Mouse (Mus musculus): Measurements from ENCODE around the gene Ccdc136. TPM values are rescaled to one million over a fixed set of nuclear protein-coding genes. Genes with fewer than 3 reads are reported as not detected.

Ccdc136 gene
- total RNA-seq, 1 experiment from 2014 or later, result not detected

DNA sequence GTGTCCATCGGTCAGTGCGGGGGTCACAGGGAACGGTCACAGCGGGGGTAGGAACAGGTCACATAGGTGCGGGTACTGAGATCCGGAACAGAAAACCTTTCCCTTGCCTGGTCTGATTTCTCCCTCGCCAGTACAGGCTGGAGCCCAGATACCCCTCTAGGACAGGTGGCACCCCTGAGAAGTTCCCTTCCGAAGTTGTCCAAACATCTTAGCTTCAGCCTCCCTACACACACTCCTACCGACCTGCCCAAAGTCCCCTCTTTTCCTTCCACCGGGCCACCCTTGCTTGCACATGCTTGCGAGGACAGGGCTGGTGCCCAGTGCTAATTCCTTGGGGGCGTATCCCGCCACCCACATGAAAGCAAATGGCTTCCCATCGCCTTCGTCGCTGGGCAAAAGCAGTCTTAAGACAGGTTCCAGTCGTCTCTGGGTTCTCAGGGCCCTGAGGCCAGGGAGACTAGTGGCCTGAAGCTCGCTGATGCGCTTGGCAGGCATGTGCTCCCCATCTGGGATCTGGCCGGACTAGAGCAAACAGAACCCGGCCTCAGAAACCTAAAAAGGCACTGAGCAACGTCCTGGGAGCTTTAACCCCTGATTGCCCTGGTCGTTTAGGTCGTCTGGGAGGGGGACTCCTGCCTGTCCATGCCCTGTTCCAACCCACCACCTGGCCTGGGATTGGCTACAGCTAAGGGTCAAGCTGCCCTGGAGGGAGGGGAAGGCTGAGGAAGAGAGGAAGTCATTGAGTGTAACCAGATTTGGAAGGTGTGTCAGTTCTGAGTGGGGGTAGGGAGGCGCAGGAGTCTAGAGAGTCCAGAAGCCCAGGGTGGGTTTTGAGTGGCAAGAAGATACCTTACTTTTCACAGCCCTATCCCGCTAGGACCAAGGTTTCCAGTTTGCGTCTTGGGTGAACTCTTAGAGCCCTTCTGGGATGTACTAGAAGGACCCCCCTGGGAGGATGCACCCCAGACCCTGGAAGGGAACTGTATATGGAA is 38.0 kb downstream of the Ccdc136 start:
- ATAC-seq (ENCODE audit: extremely low read depth, insufficient number of reproducible peaks, low FRiP score, poor library complexity, severe bottlenecking), result no peak

DNA sequence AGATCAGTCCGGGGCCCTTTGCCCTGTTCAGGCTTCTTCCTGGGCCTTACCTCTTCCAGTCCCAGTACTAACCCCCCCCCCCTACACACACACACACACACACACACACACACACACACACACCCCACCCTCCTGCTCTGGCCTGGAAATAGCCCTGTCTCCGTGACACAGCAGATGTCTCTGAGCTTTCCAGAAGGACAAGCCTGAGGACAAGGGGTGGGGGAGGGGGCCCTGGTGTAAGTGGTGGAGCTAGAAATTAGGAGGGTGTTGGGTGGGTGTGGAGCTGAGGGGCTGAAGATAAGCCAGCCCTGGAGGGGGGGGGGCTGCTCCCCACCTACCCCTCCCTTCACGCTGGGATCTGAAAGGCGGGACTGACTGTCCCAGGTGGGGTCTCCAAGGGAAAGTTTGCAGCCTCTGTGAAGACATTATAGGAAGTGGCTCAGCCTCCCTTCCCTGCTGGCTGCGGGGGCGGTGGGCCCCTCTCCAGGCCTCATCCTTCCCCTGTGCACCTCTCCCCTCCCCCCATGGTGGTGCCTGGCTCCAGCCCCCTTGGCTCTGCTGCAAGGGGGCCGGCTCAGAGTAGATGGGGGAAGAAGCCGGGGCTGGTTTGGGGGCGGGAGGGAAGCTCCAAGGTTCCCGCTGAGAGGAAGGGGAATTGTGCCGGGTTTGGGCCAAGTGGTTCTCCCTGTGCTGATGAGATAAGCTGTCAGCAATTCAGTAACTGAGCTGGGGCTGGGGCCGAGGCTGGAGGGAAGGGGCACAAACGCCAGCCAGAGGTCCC is 39.0 kb downstream of the Ccdc136 start:
- ATAC-seq (ENCODE audit: extremely low read depth, insufficient number of reproducible peaks, low FRiP score, poor library complexity, severe bottlenecking), result no peak

DNA sequence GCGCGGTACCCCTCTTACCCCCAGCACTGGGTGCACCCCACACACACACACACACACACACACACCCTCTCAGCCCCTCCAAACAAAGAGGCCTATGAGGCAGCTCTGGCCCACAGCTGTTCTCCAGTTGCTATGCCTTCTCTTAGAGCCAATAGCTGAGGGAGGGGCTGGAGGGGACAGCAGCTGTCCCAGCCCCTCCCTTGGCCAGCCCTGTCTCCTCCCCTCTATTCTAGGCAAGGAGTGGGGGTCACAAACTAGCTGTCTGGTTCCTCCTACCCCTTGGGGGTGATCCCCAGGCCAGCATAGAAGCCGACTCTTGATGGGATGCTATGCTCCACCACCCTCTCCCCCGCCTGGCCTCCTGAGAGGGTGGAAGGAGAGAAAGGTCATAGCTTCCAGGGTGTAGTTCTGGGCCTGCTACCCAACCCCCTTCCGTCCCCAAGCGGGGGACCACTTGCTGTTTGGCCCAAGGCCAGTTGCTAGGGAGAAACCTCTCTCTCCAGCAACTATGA is 39.9 kb downstream of the Ccdc136 start:
- ATAC-seq (ENCODE audit: extremely low read depth, insufficient number of reproducible peaks, low FRiP score, poor library complexity, severe bottlenecking), result no peak

DNA sequence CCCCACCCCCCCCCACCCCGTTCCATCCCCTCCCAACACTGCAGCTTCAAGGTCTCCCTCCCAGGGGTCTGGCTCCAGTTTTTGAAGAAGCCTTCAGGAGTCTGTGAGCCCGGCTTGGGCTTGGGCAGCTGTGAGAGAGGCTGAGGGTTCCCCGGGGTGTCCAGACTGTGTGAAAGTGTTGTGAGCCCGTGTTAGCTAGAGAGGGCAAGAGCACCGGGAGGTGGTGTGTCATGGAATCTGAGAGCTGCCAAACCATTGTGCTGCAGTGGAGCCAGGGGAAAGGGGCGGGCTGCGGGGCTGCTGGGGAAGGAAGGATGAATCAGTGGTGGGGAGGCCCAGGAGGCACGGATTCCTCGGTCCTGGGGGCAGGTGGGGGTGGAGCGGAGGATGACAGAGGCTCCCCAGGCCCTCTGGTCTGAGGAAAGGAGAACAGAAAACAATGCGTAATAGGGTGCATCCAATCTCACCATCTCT is 40.4 kb downstream of the Ccdc136 start:
- no peak for ATAC-seq (ENCODE audit: extremely low read depth, insufficient number of reproducible peaks, low FRiP score, poor library complexity, severe bottlenecking)

DNA sequence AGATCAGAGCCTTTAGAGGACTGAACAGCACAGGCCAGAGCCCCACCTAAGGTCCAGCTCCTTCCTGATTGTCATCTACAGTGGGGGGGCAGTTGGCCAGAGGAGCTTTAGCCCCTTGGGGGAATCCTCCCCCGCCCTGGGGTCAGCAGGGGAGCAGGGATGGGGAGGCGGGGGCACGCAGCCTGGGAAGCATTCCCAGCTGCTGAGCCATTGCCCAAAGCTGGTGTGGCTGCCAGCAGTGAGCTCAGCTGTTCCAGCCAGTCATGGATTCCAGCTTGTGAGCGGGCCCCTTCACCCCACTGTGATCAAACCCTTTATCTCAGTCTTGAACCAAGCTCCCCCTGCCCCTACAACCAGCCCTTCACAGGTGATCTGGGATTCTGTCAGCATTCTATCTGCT is 43.1 kb downstream of the Ccdc136 start:
- no peak for ATAC-seq (ENCODE audit: extremely low read depth, insufficient number of reproducible peaks, low FRiP score, poor library complexity, severe bottlenecking)

DNA sequence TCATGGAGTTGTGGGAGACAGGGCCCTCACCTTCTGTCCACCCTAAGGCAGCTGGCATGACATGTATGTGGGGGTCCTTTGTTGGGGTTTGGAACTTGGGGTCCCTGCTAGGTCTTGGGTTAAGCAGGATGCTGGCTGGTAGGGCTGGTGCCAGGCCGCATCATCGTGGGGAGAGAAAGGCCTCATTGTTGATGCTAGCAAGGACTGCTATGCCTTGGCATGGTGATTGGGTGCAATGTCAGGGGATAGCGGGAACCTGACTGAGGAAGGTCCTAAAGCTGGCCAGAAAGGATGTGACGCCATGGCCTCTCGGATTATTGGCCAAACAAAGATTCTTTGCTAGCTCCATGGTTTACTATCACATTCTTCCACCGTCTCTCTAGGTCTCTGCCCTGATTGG is 43.7 kb downstream of the Ccdc136 start:
- ATAC-seq (ENCODE audit: extremely low read depth, insufficient number of reproducible peaks, low FRiP score, poor library complexity, severe bottlenecking), result no peak

DNA sequence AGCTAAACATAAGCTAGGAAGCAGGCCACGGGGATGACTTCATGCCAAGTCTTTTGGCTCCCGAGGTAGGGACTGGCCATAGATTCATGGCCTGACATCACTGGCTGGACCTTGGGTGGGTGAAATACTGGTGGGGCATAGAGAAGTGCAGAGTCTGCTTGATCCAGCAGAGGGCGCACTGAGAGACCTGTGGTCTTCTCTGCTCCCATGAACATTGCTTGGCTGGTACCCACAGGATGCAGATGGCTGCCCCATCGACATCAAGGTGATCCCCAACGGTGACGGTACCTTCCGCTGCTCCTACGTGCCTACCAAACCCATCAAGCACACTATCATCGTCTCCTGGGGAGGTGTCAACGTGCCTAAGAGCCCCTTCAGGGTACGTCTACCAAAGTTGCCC is 48.7 kb downstream of the Ccdc136 start:
- 0 out of 2 replicates have a peak, but pooled peaks have one; percentile 14 for ATAC-seq (ENCODE audit: extremely low read depth, insufficient number of reproducible peaks, low FRiP score, poor library complexity, severe bottlenecking)

DNA sequence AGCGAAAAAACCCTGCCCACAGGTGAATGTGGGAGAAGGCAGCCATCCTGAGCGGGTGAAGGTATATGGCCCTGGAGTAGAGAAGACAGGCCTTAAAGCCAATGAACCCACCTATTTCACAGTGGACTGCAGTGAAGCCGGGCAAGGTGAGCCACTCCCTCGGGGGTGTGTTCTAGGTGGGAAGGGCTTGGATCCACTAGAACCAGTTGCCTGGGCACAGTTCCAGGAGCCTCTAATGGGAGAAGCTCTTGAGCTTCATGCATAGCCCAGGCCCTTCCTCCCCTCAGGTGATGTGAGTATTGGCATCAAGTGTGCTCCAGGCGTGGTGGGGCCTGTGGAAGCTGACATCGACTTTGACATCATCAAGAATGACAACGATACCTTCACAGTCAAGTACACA is 49.2 kb downstream of the Ccdc136 start:
- ATAC-seq (ENCODE audit: extremely low read depth, insufficient number of reproducible peaks, low FRiP score, poor library complexity, severe bottlenecking), result no peak

DNA sequence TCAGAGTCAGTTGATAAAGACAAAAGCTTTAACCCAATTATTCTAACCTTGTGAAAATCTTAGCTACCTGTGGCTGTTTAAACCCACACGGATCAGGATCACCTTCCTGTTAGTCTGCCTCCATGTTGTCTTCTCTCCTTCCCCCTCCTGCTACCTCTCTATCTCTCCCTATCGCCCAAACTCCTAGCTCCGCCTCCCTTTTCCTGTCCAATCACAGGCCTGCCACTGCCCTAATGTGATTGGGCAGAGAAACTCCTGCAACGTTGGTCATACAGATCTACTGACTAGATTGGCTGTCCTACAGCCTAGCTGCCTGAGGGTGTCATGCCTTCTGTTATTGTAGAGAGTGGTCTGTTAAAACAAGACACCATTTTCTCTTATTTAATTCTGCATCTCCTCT is 53.7 kb downstream of the Ccdc136 start:
- no peak for ATAC-seq (ENCODE audit: extremely low read depth, insufficient number of reproducible peaks, low FRiP score, poor library complexity, severe bottlenecking)

DNA sequence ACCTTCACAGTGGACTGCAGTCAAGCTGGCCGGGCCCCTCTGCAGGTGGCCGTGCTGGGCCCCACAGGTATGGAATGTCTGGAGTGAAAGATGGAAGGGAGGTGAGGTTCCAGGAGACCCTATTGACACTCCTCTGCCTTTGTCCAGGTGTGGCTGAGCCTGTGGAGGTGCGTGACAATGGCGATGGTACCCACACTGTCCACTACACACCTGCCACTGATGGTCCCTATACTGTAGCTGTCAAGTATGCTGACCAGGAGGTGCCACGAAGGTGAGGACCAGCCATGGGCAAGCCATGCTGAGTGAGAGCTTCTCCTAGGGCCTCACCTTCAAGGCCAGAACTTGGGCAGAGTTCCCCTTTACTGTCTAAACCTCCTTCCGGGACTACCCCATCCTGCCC is 54.6 kb downstream of the Ccdc136 start:
- no peak for ATAC-seq (ENCODE audit: extremely low read depth, insufficient number of reproducible peaks, low FRiP score, poor library complexity, severe bottlenecking)

DNA sequence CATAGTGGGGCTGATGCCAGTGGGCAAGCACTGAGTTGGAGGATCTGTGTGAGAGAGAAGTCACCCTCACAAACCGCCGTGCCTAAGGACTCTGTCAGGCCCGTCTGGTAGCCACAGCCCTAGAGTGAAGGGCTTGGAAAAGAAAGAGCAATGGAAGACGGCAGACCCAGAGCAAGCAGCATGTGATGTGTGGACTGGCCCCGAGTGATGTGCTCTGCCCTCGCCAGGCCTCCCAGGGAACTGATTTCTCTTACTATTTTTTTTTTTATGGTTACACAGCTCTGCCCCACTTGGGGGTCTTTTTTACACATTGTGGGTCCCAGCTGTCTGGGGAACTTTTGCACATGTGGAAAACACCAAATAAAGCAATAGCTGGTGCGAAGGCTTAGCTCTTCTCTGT is 65.4 kb downstream of the Ccdc136 start:
- no peak for ATAC-seq (ENCODE audit: extremely low read depth, insufficient number of reproducible peaks, low FRiP score, poor library complexity, severe bottlenecking)

DNA sequence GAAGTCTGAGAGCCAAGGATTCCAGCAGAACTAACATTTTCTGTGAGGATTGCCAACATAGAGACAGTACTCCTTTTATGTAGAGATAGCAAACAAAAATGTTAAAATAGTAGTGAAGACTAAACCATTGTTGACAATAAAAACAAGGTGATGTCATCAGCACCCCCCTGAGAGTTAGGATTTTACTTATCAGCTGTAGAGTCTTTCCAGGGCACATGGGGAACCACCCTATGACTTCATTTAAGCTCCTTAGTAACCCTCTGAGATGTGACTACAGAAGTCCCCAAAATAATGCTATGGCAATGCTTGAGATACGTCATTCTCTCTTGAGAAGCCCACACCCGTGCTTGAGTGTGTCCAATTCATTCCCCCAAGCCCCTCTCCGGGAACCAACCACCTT is 67.3 kb downstream of the Ccdc136 start:
- no peak for ATAC-seq (ENCODE audit: extremely low read depth, insufficient number of reproducible peaks, low FRiP score, poor library complexity, severe bottlenecking)

DNA sequence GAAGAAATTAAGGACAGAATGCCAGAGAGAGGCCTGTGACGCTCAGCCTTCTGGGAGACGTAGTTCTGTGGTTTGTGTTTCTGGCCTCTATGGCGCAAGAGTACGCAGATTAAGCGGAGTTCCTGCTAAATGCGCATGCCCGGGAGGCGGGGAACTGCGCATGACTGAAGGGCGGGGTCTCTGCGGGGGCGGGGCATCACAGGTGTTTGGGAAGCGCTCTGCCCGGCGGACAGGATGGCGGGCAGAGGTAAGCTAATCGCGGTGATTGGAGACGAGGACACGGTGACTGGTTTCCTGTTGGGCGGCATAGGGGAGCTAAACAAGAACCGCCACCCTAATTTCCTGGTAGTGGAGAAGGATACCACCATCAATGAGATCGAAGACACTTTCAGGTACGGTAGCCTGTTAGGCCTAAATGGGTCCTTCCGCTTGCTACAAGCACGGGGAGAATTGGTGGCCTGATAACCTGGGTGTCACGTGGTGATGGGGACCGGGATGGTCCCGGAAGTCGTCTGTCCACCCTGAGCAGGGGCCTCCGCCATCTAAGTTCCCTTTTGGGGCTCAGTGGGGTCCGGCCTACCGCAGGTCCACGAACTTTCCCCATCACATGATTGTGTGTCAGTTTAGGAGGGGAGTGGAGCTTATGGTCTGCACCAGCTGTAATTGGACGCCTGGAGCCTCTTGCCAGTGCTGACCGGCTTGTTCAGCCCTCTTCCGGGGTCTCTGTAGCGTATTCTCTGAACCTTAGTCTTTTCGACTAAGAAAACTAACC is 71.7 kb downstream of the Ccdc136 start, which contains the start of gene Atp6v1f:
Atp6v1f (plus strand) TSS at position 136 of the 772 bp plus-strand sequence.
- ATAC-seq (ENCODE audit: extremely low read depth, insufficient number of reproducible peaks, low FRiP score, poor library complexity, severe bottlenecking), result peak; percentile 88

DNA sequence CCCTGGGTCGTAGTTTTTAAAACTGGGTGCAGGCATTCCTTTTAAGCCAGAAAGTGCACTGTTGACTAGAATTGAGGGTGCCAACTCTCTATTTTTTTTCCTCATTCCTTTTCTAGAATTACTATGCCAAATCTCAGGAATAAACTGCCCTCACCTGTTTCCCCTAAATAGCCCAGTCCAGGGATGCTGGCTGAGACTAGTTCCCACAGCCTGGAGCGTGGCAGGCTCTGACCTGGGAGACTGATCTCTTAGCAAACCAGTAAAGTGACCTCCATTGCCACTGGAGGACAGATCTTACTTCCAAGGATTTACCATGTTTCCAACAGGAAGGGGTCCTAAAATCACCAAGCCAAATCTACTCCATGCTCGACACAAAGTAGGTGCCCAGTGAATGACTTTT is 72.7 kb downstream of the Ccdc136 start:
- no peak for ATAC-seq (ENCODE audit: extremely low read depth, insufficient number of reproducible peaks, low FRiP score, poor library complexity, severe bottlenecking)

DNA sequence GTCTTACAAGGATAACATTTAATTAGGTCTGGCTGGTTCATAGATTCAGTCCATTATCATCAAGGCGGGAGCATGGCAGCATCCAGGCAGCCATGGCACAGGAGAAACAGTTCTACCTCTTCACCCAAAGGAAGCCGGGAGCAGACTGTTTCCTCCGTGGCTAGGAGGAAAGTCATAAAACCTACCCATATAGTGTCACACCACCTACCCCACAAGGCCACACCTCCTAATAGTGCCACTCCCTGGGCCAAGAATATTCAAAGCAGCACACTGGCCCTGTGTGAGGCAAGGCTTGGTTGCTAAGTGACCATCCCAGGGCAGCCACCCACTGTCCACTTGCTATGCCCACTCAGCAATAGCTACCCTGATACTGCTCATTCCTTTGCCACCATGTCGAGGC is 75.0 kb downstream of the Ccdc136 start, which contains the start of gene Atp6v1fnb:
Atp6v1fnb (plus strand) TSS at position 301 of the 400 bp plus-strand sequence.
- no peak for ATAC-seq (ENCODE audit: extremely low read depth, insufficient number of reproducible peaks, low FRiP score, poor library complexity, severe bottlenecking)

DNA sequence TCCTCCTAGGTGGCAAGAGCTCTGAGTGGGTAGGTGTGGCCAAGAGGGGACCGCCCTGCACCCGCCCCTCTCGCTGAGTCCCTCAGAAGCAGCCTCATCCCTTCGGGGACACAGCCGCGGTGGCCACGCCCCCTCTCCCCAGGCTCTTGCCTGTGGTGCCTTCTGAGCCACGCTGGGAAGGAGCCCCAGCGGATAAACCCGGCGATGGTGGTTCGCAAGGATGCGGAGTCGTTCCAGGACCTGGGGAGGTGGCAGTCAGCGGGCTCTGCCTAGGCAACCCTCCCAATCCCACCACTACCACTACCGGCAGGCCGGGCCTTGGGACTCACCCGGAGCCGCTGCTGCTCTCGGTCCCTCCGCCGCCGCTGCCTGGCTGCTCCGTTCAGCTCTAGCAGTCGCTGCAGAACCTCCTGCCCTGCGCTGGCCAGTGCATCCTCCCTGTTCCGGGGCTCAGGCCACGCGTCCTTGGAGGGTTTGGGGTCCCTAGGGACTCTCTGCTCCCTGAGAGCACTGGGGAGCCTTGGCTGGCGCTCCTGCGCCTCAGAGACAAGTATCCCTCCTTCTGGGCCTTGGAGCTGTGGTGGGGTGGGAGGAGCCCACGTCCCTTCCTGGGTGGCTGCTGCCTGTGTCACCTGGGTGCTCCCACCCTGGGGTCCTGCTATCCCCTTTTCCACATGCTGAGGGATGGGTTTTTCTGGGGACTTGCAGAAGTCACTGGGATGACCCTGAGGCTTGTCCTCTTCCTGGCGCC is 78.0 kb downstream of the Ccdc136 start:
- peak; percentile 65 for ATAC-seq (ENCODE audit: extremely low read depth, insufficient number of reproducible peaks, low FRiP score, poor library complexity, severe bottlenecking)

DNA sequence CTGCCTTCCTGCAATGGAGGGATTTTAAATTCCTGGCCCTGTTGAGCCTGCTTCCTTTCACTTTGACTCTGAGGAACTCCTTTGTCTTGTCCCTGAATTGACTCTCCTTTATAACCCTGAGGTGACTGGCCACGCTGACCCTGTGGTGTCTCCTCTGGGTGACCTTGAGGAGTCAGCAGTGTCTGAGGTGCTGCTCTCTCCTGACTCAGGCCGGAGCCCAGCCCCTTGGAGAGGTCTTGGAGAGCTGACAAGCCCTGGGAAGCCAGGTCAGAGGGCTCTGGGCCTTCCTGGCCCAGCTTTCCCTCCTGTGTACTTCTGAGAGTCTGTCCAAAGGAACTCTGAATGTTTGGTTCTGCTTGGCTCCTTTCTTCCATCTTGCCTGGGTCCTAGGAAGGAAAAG is 78.6 kb downstream of the Ccdc136 start:
- ATAC-seq (ENCODE audit: extremely low read depth, insufficient number of reproducible peaks, low FRiP score, poor library complexity, severe bottlenecking), result no peak
